Mouse (Mus musculus) intestine, embryonic 16.5 days (tissue): ENCODE measurements around the gene Fmo1. TPM values are rescaled to one million over a fixed set of nuclear protein-coding genes. Genes with fewer than 3 reads are reported as not detected.

Experiments
- ATAC-seq: fragments of 200-750 bp; cut with Nextera tagmentation; 2 replicates; pipeline ENCODE4 v1.8.0; 2017; ENCODE audit warnings: moderate TSS enrichment, moderate library complexity
- H3K27ac ChIP-seq: fragments of 300-500 bp; sonication (generic); 2 replicates; pipeline ENCODE4 v1.5.1; 2014; ENCODE audit warnings: mild to moderate bottlenecking, low read length
- H3K27me3 ChIP-seq: fragments of 300-500 bp; sonication (generic); replicated peaks from 2 replicates; pipeline ENCODE4 v1.6.1; 2014; ENCODE audit warnings: low read length, control low read depth, mixed read lengths; ENCODE audit not compliant: control insufficient read depth, insufficient read depth
- H3K36me3 ChIP-seq: fragments of 300-500 bp; sonication (generic); 2 replicates; pipeline ENCODE4 v1.6.1; 2014; ENCODE audit warnings: low read length, control low read depth; ENCODE audit not compliant: control insufficient read depth, insufficient read depth
- H3K4me1 ChIP-seq: fragments of 300-500 bp; sonication (generic); 2 replicates; pipeline ENCODE4 v1.6.1; 2014; ENCODE audit warnings: low read length, control low read depth, mixed read lengths; ENCODE audit not compliant: control insufficient read depth, insufficient read depth
- H3K4me2 ChIP-seq: fragments of 300-500 bp; sonication (generic); 2 replicates; pipeline ENCODE4 v1.6.1; 2014; ENCODE audit warnings: low read depth, low read length, control low read depth
- H3K4me3 ChIP-seq: fragments of 300-500 bp; sonication (generic); 2 replicates; pipeline ENCODE4 v1.5.1; 2014; ENCODE audit warnings: mild to moderate bottlenecking, low read length
- H3K9ac ChIP-seq: fragments of 300-500 bp; sonication (generic); 2 replicates; pipeline ENCODE4 v1.6.1; 2014; ENCODE audit warnings: low read depth, low read length
- H3K9me3 ChIP-seq: fragments of 300-500 bp; sonication (generic); 2 replicates; pipeline ENCODE4 v1.6.1; 2016; ENCODE audit warnings: low read length, control low read depth; ENCODE audit not compliant: control insufficient read depth
- WGBS: fragments of 180-500 bp; shearing (Covaris S2); extraction: QIAGEN DNeasy Blood & Tissue Kit; methylation state at CpG from one replicate; pipeline ENCODE4 v1.1.7; 2014; 5-methylcytosine and 5-hydroxymethylcytosine counted together
- polyA plus RNA-seq: library from polyadenylated mRNA; unstranded; fragments of >200 nt; fragmentation: Nextera tagmentation; extraction: Ambion mirVana; gene quantifications from 2 replicates; pipeline ENCODE4 v1.2.1, GENCODE M21; 2015

Fmo1 gene
- polyA plus RNA-seq, 1 experiment from 2014 or later: 12.8 TPM

- WGBS: 58% methylated on average over 3 of the region's 3 CpGs
- no peak overlapping the region for H3K4me2 ChIP-seq
- H3K27ac ChIP-seq: no peak overlapping the region
- ATAC-seq: peak; percentile 93
- no peak overlapping the region for H3K9ac ChIP-seq
- no peaks in the 10 kb centered on the region for H3K36me3 ChIP-seq
- no peak overlapping the region for H3K4me3 ChIP-seq
- 0 out of 2 replicates have a peak, but pooled peaks cover 3% of the 10 kb centered on the region for H3K4me1 ChIP-seq
- H3K9me3 ChIP-seq: no peaks in the 10 kb centered on the region
- H3K27me3 ChIP-seq: no peaks in the 10 kb centered on the region
Observed at GRCm38 (mm10) chr1:162853812-162854482, 12.5 kb downstream of the Fmo1 start.

- WGBS: 98% methylated on average over 6 of the region's 6 CpGs
Observed at GRCm38 (mm10) chr1:162847554-162847953, 18.9 kb downstream of the Fmo1 start.

GRCm38 (mm10) chr1:162840211-162840610, 26.2 kb downstream of the Fmo1 start:
- no peak overlapping the region for H3K4me2 ChIP-seq
- H3K27ac ChIP-seq: no peak overlapping the region
- no peaks in the 10 kb centered on the region for H3K36me3 ChIP-seq
- H3K27me3 ChIP-seq: no peaks in the 10 kb centered on the region
- no peak for ATAC-seq
- no peaks in the 10 kb centered on the region for H3K4me1 ChIP-seq
- H3K9me3 ChIP-seq: no peaks in the 10 kb centered on the region
- no peak overlapping the region for H3K9ac ChIP-seq
- H3K4me3 ChIP-seq: no peak overlapping the region
- 94% methylated on average over 9 of the region's 9 CpGs for WGBS

More at GRCm38 (mm10) chr1:162847554-162847953, 18.9 kb downstream of the Fmo1 start:
- Histone ChIP-seq H3K36me3 (no peaks in the 10 kb centered on the region), H3K4me2 (no peak overlapping the region), H3K9me3 (no peaks in the 10 kb centered on the region), H3K9ac (no peak overlapping the region), H3K27me3 (no peaks in the 10 kb centered on the region), H3K4me3 (no peak overlapping the region), H3K4me1 (no peaks in the 10 kb centered on the region), H3K27ac (no peak overlapping the region)
- no peak for ATAC-seq

GRCm38 (mm10) chr1:162838976-162839375, 27.4 kb downstream of the Fmo1 start:
- 93% methylated on average over 6 of the region's 6 CpGs for whole genome bisulfite sequencing
- Histone ChIP-seq H3K4me3 (no peak overlapping the region), H3K4me1 (no peaks in the 10 kb centered on the region), H3K36me3 (no peaks in the 10 kb centered on the region), H3K4me2 (no peak overlapping the region), H3K9me3 (no peaks in the 10 kb centered on the region), H3K27me3 (no peaks in the 10 kb centered on the region), H3K27ac (no peak overlapping the region), H3K9ac (no peak overlapping the region)
- no peak for ATAC-seq

DNA sequence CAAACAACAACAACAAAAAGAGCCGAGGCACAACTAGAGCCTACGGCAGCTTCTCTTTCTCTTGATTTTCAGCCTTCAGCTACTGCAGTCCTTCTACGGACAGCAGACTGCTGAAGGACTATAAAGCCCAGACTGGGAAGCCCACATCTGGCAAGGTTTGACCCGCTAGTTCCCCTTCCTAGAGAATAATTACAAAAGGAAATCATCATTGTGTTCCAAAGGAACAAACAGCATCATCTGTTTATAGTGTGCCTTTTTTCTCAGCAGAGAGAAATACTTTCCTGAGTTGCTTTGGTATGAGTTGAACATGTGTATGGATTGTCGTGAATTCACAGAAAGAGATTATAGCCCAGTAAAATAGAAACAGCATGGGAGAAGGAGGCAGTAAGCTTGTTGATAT, 32.1 kb downstream of the Fmo1 start:
- Histone ChIP-seq H3K4me2 (no peak overlapping the region), H3K4me1 (peaks cover 2% of the 10 kb centered on the region; the same call in 1 of the 2 replicates), H3K9me3 (no peaks in the 10 kb centered on the region), H3K36me3 (no peaks in the 10 kb centered on the region), H3K9ac (no peak overlapping the region), H3K27me3 (no peaks in the 10 kb centered on the region), H3K4me3 (no peak overlapping the region), H3K27ac (no peak overlapping the region)
- 81% methylated on average over 5 of the region's 5 CpGs for WGBS
- ATAC-seq: no peak

DNA sequence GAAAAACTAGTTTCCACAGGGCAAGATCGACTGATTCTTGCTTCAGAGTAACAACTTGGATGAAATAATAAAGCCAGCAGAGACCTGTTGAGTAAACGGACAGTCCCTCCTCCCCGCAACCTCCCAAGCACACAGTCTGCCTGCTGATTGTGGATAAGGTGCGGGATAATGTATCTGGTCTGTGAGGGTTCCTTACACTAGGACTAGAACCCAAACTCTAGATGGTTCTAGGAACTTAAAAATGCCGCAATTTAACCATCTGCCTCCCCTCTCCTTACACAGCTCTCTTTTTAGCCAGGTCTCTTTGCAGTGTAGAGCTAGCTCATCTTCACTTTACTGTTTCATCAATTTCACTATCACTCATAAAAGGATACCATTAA, 33.8 kb downstream of the Fmo1 start:
- H3K27me3 ChIP-seq: no peaks in the 10 kb centered on the region
- ATAC-seq: no peak
- H3K4me2 ChIP-seq: no peak overlapping the region
- no peak overlapping the region for H3K9ac ChIP-seq
- H3K4me1 ChIP-seq: peaks cover 2% of the 10 kb centered on the region; the same call in 1 of the 2 replicates
- H3K9me3 ChIP-seq: no peaks in the 10 kb centered on the region
- H3K27ac ChIP-seq: no peak overlapping the region
- 52% methylated on average over 5 of the region's 5 CpGs for WGBS
- H3K36me3 ChIP-seq: no peaks in the 10 kb centered on the region
- H3K4me3 ChIP-seq: no peak overlapping the region

GRCm38 (mm10) chr1:162831838-162832573, 34.4 kb downstream of the Fmo1 start:
- Histone ChIP-seq H3K27ac (no peak overlapping the region), H3K27me3 (no peaks in the 10 kb centered on the region), H3K9ac (no peak overlapping the region), H3K4me1 (peaks cover 2% of the 10 kb centered on the region; the same call in 1 of the 2 replicates), H3K4me3 (no peak overlapping the region), H3K36me3 (no peaks in the 10 kb centered on the region), H3K9me3 (no peaks in the 10 kb centered on the region), H3K4me2 (no peak overlapping the region)
- peak; percentile 70 for ATAC-seq
- WGBS: 10% methylated on average over 5 of the region's 5 CpGs

DNA sequence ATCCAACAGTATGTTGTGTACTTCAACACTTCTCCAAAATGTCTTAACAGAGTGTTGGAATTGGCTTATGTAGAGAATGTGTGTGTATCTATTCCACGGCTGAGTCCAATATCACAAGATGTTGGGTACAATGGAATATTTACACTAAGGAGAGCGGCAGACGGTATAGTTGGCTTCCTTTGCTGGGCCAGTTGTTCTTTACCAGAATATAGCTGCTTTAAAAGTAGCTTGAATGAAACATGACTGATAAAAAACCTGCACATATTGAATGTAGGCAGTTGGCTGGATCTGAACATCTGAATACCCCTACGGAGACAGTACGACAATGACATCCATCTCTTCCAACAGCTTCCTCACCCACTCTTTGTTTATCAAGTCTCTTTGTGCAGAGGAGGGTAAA, 47.1 kb downstream of the Fmo1 start:
- no peak for ATAC-seq
- Histone ChIP-seq H3K4me2 (no peak overlapping the region), H3K27ac (no peak overlapping the region), H3K4me3 (no peak overlapping the region), H3K9me3 (no peaks in the 10 kb centered on the region), H3K27me3 (no peaks in the 10 kb centered on the region), H3K36me3 (no peaks in the 10 kb centered on the region), H3K9ac (no peak overlapping the region), H3K4me1 (peaks cover 7% of the 10 kb centered on the region; the same call in 1 of the 2 replicates)
- WGBS: 89% methylated on average over 5 of the region's 5 CpGs

- Histone ChIP-seq H3K36me3 (no peaks in the 10 kb centered on the region), H3K4me3 (no peak overlapping the region), H3K9ac (0 out of 2 replicates have a peak overlapping the region, but pooled peaks have one; percentile 8), H3K9me3 (no peaks in the 10 kb centered on the region), H3K27me3 (no peaks in the 10 kb centered on the region), H3K27ac (peak overlapping the region; percentile 88), H3K4me2 (peak overlapping the region; percentile 35), H3K4me1 (peaks cover 7% of the 10 kb centered on the region; the same call in 1 of the 2 replicates)
- WGBS: 60% methylated on average over 10 of the region's 10 CpGs
- peak; percentile 91 for ATAC-seq
Observed at GRCm38 (mm10) chr1:162815381-162816127, 50.9 kb downstream of the Fmo1 start.
